Mouse (Mus musculus) ES-Bruce4 (cell line): Measurements from ENCODE around the gene Plpp4.

Experiments used
- CTCF ChIP-seq: IDR thresholded peaks from one replicate; pipeline ENCODE4 v1.8.1; 2011; ENCODE audit warnings: low read depth, low read length
- EP300 ChIP-seq: IDR thresholded peaks from 2 replicates; pipeline ENCODE4 v1.6.1; 2011; ENCODE audit warnings: low read depth, low read length; ENCODE audit not compliant: insufficient read depth
- POLR2A ChIP-seq: IDR thresholded peaks from one replicate; pipeline ENCODE4 v1.8.1; 2011; ENCODE audit warnings: low read length; ENCODE audit not compliant: insufficient read depth

- TF ChIP-seq CTCF (no peak), EP300 (no peak), POLR2A (no peak)
Observed at GRCm38 (mm10) chr7:129340096-129340495, 83.3 kb downstream of the Plpp4 start.
